Mouse (Mus musculus) C2C12 (cell line): ENCODE results near the gene C2cd3. TPM values are rescaled to one million over a fixed set of nuclear protein-coding genes. Genes with fewer than 3 reads are reported as not detected.

ENCODE experiments used
- H3K27me3 ChIP-seq: one replicate; pipeline ENCODE4 v1.6.1; 2011; ENCODE audit not compliant: control insufficient read depth, insufficient read depth, insufficient read length
- H3K36me3 ChIP-seq: one replicate; pipeline ENCODE4 v1.6.1; 2011; ENCODE audit not compliant: control insufficient read depth, insufficient read depth
- H3K4me3 ChIP-seq: one replicate; pipeline ENCODE4 v1.5.1; 2011; ENCODE audit warnings: mild to moderate bottlenecking, control low read depth; ENCODE audit not compliant: poor library complexity, insufficient read depth, severe bottlenecking
- H3K79me2 ChIP-seq: one replicate; pipeline ENCODE4 v1.6.1; 2011; ENCODE audit not compliant: control insufficient read depth, insufficient read depth
- H3K79me3 ChIP-seq: one replicate; pipeline ENCODE4 v1.6.1; 2011; ENCODE audit warnings: low read depth, control low read depth
- H3ac ChIP-seq: one replicate; pipeline ENCODE3; 2011; ENCODE audit warnings: low read depth; ENCODE audit not compliant: control insufficient read depth, insufficient read length
- CEBPB ChIP-seq: IDR thresholded peaks from one replicate; pipeline ENCODE4 v1.6.1; 2011; ENCODE audit warnings: low read depth, mild to moderate bottlenecking, control low read depth, moderate library complexity
- CTCF ChIP-seq: IDR thresholded peaks from one replicate; pipeline ENCODE4 v1.5.1; 2011; ENCODE audit not compliant: control insufficient read depth, insufficient read depth, insufficient read length
- FOSL1 ChIP-seq: IDR thresholded peaks from one replicate; pipeline ENCODE4 v1.8.0; 2011; ENCODE audit warnings: mild to moderate bottlenecking, low read length; ENCODE audit not compliant: poor library complexity, insufficient read depth, severe bottlenecking
- MAX ChIP-seq: IDR thresholded peaks from one replicate; pipeline ENCODE4 v1.6.1; 2011; ENCODE audit warnings: mild to moderate bottlenecking, control low read depth
- MYOD1 ChIP-seq: IDR thresholded peaks from one replicate; pipeline ENCODE4 v1.6.1; 2011; ENCODE audit warnings: low read depth; ENCODE audit not compliant: control insufficient read depth, insufficient read length
- MYOG ChIP-seq: IDR thresholded peaks from one replicate; pipeline ENCODE4 v1.6.1; 2011; ENCODE audit not compliant: control insufficient read depth, insufficient read length; ENCODE audit errors: extremely low read depth
- USF1 ChIP-seq: IDR thresholded peaks from one replicate; pipeline ENCODE4 v1.6.1; 2011; ENCODE audit warnings: low read depth, mild to moderate bottlenecking, control low read depth, moderate library complexity
- polyA plus RNA-seq: library from polyadenylated mRNA; unstranded; fragments of >200 nt; fragmentation: generic; extraction: Trizol; gene quantifications from one replicate; pipeline ENCODE4 v1.2.1, GENCODE M21; 2012; ENCODE audit warnings: missing spikeins

C2cd3 gene
- polyA plus RNA-seq, 1 experiment: 7.8 TPM

GRCm38 (mm10) chr7:100363162-100363561, 8.9 kb upstream of the C2cd3 start:
- TF ChIP-seq MYOG: no peak
- no peak for TF ChIP-seq CEBPB
- no peak for TF ChIP-seq MYOD1
- TF ChIP-seq CTCF: no peak
- no peak for TF ChIP-seq FOSL1
- TF ChIP-seq MAX: no peak
- no peak for TF ChIP-seq USF1
- no peak overlapping the region for H3ac ChIP-seq
- H3K36me3 ChIP-seq: peaks cover 6% of the 10 kb centered on the region
- H3K79me2 ChIP-seq: peaks cover 80% of the 10 kb centered on the region
- peaks cover 9% of the 10 kb centered on the region for H3K79me3 ChIP-seq
- no peaks in the 10 kb centered on the region for H3K27me3 ChIP-seq
- H3K4me3 ChIP-seq: no peak overlapping the region

GRCm38 (mm10) chr7:100364888-100365287, 7.1 kb upstream of the C2cd3 start:
- H3ac ChIP-seq: no peak overlapping the region
- no peak for TF ChIP-seq FOSL1
- no peaks in the 10 kb centered on the region for H3K27me3 ChIP-seq
- no peak overlapping the region for H3K4me3 ChIP-seq
- peaks cover 91% of the 10 kb centered on the region for H3K79me2 ChIP-seq
- peaks cover 12% of the 10 kb centered on the region for H3K36me3 ChIP-seq
- H3K79me3 ChIP-seq: peaks cover 21% of the 10 kb centered on the region

DNA sequence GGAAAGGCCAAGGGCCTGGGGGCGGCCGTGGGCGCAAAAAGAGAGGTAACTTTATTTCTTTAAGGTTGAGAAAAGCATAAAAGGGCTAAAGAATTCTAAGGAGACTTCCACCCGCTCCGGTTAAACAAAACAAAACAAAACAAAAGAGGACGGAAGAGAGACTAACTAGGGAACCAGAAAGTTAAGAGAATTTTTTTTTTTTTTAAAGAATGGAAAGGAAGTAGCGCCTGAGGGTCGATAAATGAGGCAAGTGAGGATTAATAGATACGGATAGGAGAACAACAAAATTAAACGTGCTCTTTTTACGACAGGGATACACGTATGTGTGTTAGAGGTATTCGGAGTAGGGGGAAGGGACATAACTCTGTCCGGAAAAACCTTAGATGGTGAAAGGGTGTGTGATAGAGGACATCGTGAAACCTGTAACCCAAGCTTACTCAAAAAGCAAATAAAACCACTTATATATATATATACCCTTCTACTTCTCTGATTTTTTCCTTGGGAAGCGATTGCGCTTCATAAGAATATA, 483 bp downstream of the C2cd3 start:
- Histone ChIP-seq H3K4me3 (peak overlapping the region; percentile 53), H3K79me3 (peaks cover 31% of the 10 kb centered on the region), H3ac (peak overlapping the region; percentile 49), H3K36me3 (peaks cover 5% of the 10 kb centered on the region), H3K27me3 (no peaks in the 10 kb centered on the region), H3K79me2 (peaks cover 42% of the 10 kb centered on the region)
- TF ChIP-seq MYOD1 (no peak), CEBPB (no peak), CTCF (no peak), MAX (no peak), USF1 (no peak), MYOG (no peak), FOSL1 (no peak)

- no peaks in the 10 kb centered on the region for H3K36me3 ChIP-seq
- H3K79me2 ChIP-seq: no peaks in the 10 kb centered on the region
- H3K4me3 ChIP-seq: no peak overlapping the region
- no peaks in the 10 kb centered on the region for H3K27me3 ChIP-seq
- no peak overlapping the region for H3ac ChIP-seq
- no peak for TF ChIP-seq CTCF
- no peak for TF ChIP-seq MYOD1
- TF ChIP-seq USF1: no peak
- TF ChIP-seq MAX: no peak
- no peak for TF ChIP-seq FOSL1
- TF ChIP-seq CEBPB: no peak
- TF ChIP-seq MYOG: no peak
- H3K79me3 ChIP-seq: no peaks in the 10 kb centered on the region
Measured at GRCm38 (mm10) chr7:100378257-100378656, 6.2 kb downstream of the C2cd3 start.

DNA sequence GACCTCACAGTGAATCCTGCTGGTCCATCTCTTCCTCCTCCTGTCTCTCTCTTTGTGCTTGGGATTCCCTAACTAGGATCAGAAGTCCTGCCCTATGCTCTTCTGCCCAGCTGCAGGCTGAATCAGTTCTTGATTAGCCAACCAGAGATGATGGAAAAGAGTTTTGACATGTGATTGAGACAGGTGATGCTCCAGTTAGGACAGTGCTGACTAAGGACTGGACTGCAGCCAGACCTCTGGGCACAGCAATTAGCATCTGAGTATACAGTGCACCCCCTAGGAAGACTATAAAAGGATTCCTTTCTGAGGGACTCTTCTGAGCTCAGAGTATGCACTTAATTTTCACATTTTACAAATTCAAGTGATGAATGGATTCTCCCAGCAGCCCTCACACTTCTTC, 9.1 kb downstream of the C2cd3 start:
- no peak for TF ChIP-seq MYOD1
- no peak overlapping the region for H3ac ChIP-seq
- no peaks in the 10 kb centered on the region for H3K79me3 ChIP-seq
- no peak overlapping the region for H3K4me3 ChIP-seq
- no peaks in the 10 kb centered on the region for H3K27me3 ChIP-seq
- H3K79me2 ChIP-seq: no peaks in the 10 kb centered on the region
- H3K36me3 ChIP-seq: no peaks in the 10 kb centered on the region

- H3K27me3 ChIP-seq: no peaks in the 10 kb centered on the region
- no peak overlapping the region for H3ac ChIP-seq
- no peaks in the 10 kb centered on the region for H3K79me3 ChIP-seq
- TF ChIP-seq CEBPB (no peak), MYOG (no peak), MAX (no peak), MYOD1 (no peak), FOSL1 (no peak), CTCF (no peak), USF1 (no peak)
- no peak overlapping the region for H3K4me3 ChIP-seq
- H3K79me2 ChIP-seq: no peaks in the 10 kb centered on the region
- no peaks in the 10 kb centered on the region for H3K36me3 ChIP-seq
Measured at GRCm38 (mm10) chr7:100383207-100383606, 11.2 kb downstream of the C2cd3 start.
